Mouse (Mus musculus) heart, postnatal 4 days (tissue): ENCODE measurements around the gene Ncbp3. TPM values are rescaled to one million over a fixed set of nuclear protein-coding genes. Genes with fewer than 3 reads are reported as not detected.

Experiments
- DNase-seq: peaks from one replicate; pipeline ENCODE4 v3.0.0; 2021
- total RNA-seq, 2 experiments: library from RNA; stranded (reverse); gene quantifications; 2 replicates each; pipeline ENCODE4 v1.2.3; 2021

Ncbp3 gene
- total RNA-seq, 2 experiments from 2014 or later: 12.0 to 12.2 TPM

DNA sequence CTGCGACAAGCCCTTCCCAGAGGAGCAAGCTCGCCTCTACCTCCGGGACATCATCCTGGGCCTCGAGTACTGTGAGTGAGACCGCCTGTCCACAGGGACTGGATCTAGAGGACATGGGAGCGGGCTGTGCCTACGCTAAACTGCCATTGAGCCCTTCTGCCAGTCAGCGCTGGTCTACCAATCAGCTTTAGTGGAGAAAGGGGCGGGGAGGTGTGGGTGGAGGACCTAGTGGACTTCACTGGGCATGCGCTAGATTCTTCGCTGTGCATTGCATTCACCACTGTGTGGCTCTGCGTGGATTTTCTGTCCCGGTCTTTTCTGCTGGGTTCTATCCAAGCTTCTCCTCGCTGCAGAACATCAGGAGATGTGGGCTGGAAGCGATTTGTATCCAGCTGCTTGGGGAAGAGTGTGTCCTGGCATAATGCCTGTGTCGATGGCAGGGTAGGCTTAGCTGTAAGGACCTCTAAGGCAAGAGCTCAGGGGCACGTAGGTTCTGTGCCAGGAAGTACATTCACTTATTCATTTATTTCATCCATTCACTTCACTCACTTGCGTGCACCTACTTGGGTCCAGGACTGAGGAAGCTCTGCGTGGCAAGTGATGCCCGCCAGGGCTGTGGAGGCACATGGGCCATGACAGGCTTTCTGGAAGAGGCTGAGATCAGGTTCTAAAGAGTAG, 16.6 kb upstream of the Ncbp3 start:
- DNase-seq: peak; percentile 89

DNA sequence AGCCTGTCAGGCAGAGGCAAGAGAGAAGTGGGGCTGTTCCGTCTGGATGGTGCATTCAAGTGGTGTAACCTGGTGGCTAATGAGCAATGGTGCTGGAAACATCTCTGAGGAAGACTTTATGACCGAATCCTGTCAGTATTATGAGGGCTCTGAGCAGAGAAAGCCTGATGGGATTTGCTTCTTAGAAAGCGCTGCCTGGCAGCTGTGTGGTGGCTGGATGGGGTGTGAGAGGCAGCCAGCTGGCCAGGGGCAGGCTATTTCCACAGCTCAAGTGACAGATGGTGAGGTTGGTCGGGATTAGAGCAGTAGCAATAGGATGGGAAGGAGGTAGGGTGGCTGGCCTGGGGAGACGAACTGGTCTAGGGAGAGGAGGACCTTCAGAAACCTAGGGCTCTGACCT, 16.0 kb upstream of the Ncbp3 start:
- no peak for DNase-seq

- DNase-seq: no peak
Observed at GRCm38 (mm10) chr11:73036077-73036476, 11.5 kb upstream of the Ncbp3 start.

GRCm38 (mm10) chr11:73036889-73037288, 10.7 kb upstream of the Ncbp3 start:
- no peak for DNase-seq

DNA sequence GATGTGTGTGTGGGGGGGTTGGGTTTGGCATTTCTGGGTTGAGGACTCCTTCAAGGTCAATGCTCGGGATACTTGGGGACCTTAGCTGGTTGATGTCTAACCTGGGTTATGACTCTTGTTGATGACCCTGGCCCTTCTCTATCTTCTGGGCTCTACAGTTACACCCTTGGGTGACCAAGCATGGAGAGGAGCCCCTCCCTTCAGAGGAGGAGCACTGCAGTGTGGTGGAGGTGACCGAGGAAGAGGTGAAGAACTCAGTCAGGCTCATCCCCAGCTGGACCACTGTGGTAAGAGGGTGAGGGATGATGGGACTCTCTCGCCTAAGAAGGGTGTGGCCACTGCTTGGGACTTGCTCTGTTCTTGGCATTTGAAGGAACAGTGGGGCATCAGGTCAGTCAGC, 9.9 kb upstream of the Ncbp3 start:
- DNase-seq: no peak

DNA sequence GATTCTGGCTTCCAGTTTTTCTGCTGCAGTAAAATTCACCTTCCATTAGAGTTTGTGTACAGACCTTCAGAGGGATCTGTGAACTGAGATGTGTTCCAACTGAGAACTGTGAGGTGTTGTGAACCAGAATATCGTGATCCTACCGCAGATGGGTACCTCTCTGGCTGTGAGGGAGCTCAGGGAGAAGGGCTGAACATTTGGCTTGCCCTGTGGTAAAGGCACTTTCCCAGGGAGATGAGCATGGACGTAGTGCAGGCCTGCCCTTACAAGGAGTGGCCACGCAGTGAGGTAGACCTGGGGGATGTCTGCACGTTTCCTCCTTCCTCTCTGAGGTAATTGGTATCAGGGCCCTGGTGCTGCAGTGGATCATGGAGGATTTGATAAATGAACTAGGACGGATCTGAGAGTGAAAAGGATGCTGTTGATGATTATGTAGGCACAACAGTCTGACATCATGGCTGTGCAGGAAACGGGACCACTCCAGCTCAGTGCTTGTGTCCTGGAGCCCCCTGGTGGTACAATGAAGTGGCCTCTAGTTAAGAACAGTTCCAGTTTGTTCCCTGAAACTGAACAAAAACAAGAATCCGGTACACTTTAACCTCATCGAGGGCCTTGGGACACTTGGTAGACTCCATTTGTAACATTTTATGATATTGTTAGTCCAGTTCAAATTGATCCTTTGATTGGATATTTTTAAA, 8.3 kb upstream of the Ncbp3 start:
- peak; percentile 82 for DNase-seq

GRCm38 (mm10) chr11:73044229-73044755, 3.3 kb upstream of the Ncbp3 start:
- DNase-seq: no peak

DNA sequence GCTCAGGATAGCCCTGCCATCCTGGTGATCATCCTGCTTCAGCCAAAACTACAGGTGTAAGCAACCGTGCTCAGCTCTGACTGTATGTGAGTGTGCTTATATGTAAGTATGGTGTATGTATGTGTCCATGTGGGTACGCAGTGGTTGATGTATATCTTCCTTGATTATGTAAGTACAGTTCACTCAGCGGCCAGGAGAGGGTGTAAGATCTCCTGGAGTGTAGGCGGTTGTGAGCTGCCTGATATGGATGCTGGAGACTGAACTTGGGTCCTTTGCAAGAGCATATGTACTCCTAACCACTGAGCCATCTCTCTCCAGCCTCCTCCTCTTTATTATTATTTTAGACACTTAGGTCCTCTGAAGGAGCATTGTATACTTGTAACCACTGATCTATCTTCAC, 2.8 kb upstream of the Ncbp3 start:
- DNase-seq: no peak

DNA sequence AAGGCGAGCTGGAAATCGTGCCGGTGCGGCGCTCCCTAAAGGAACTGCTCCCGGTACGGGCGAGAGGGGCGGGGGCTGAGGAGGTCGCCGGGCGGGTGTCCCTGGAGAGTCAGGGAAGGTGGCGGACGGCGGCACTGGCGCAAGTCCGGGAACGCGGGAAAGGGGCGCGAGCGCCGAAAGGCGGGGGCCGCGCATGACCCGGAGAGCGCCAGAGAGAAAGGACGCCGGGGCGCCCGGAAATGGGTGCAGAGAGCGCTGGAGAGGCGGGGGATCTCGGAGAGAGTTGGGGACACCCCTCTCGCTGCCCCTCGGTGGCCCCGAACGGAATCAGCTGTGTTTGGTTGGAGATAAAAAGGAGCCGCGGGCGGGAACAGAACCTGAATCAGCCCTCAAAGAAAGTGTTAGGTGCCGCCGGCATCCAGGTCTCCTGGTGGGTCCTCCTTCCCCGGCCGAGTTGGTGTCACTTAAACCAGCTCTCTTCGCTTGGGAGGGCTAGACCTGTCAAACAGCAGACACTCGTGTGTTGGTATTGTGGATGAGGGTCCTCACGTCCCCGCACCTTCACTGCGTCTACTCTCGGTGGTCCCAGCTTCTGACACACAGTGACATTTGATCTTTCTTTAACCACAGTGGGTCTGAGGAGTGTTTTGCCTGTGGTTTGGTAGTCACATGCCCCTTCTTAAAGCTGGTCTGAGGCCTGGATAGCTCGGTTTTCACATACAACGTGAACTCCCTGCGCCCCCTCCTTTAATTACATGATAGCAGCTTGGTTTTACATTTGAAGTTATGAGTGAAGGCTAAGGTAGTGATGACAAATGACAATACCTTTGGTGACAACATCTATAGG, 670 bp downstream of the Ncbp3 start:
- DNase-seq: no peak

DNA sequence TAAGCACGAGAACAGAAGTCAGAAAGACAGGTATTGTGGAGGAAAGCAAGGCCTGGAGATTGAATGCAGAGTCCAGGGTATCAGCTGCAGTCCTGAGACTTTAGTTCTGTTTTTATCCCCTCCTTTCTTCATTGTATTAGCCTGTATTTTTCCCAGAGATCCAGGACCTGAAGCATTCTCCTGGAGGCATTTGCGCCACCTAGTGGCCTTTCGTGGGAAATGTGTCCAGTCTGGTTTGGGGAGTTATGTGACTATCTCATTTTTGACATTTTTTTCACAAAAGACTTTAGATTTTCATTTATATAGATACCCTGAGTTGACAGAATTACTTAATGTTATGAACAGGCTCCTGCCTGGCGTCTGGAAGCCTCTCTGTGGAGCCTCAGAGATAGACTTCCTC, 1.8 kb downstream of the Ncbp3 start:
- peak; percentile 85 for DNase-seq

GRCm38 (mm10) chr11:73052795-73053194, 5.2 kb downstream of the Ncbp3 start:
- no peak for DNase-seq

- no peak for DNase-seq
Observed at GRCm38 (mm10) chr11:73057701-73058100, 10.1 kb downstream of the Ncbp3 start.

GRCm38 (mm10) chr11:73059630-73060029, 12.0 kb downstream of the Ncbp3 start:
- no peak for DNase-seq

DNA sequence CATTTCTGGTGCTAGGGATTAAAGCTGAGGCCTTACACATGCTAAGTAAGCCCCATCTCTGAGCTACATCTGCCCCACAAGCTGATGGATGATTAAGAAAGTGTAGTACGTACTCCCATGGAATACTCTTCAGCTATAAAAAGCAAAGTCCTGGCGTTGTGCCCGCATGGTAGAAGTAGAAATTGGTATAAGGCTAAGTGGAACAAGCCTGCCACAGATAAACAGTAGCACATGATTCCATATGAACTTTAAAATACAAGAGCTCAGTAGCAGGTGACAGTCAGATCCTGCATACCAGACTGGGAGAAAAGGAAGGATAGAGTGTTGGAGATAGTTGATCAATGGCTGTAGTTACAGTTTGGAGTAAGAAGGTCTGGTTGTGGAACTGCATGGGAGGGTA, 13.8 kb downstream of the Ncbp3 start:
- no peak for DNase-seq

DNA sequence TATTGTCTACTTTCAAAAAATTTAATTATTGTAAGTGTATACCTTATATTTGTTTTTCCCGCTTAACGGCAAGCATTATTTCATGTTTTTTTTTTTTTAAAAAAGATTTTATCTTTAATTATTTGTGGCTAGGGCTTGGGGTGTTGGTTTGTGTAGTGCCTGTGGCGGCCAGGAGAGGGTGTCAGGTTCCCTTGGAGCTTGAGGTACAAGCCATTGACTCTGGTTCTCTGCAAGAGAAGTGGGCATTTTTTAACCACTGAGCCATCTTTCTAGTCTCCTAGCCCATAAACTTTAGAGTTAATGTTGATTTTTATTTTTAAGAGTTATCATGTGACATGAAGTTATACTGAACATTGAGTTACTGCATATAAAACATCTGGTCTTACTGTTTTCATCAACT, 24.3 kb downstream of the Ncbp3 start:
- DNase-seq: peak; percentile 48

GRCm38 (mm10) chr11:73076295-73076694, 28.7 kb downstream of the Ncbp3 start:
- DNase-seq: no peak

DNA sequence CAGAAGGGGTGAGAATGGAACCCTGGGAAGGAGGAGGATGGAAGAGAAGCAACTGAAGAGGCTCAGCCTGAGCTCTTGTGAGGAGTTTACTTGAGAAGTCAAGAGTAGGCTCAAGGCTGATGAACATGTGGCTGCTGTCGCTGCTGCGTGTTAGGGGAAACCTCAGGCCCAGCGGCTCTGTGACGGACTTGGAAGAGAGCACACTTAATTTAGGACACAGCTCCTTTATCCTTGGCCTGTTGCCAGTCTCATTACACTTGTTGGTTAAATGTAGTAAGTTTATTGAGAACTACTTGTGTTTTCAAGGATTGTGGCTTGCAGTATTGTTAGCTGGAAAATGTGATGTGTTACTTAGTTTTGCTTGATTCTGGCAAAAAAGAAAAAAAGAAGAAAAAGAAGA, 29.1 kb downstream of the Ncbp3 start:
- no peak for DNase-seq

GRCm38 (mm10) chr11:73077211-73077720, 29.7 kb downstream of the Ncbp3 start:
- no peak for DNase-seq

DNA sequence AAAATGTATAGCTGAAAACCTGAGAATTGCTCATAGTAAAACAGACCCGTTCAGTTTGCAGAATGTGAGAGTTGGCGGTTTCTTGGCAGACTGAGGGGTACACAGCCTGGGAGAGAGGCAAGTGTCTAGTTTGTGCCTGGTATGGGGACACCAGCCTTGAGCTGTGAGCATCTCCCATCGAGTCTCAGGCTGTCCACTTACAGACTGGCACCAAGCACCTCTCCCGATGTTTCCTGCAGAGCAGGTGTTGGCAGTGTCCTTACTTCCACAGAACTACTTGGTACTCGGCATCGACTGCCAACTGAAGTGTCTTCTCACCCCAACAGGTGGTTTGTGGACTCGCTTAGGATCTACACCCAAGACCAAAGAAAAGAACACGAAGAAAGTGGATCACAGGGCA, 31.0 kb downstream of the Ncbp3 start:
- no peak for DNase-seq

- DNase-seq: no peak
Observed at GRCm38 (mm10) chr11:73080306-73080705, 32.7 kb downstream of the Ncbp3 start.

GRCm38 (mm10) chr11:73084303-73084702, 36.7 kb downstream of the Ncbp3 start:
- no peak for DNase-seq

DNA sequence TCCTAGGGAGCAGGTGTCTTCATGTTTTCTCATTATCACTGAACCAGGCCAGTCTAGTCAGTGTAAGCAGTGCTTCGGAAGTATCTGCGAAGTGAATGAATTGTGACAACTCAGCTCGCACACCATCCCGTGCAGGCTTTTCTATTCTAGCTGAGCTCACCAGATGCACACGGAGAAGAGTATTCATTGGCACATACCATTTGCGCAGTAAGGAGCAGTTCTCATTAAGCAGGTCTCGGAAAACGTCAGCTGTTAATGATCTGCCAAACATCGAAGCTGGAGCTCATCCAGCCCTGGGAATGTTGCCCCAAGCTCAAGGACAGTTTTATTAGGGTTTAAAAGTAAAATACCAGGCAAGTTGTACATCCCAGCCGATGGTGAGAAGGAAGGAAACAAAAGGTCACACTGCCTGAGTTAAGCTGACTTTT, 37.2 kb downstream of the Ncbp3 start:
- DNase-seq: no peak

GRCm38 (mm10) chr11:73085391-73085790, 37.8 kb downstream of the Ncbp3 start:
- DNase-seq: no peak
